Mouse (Mus musculus): ENCODE measurements around the gene Gm3409.
"Not testable (repeated sequence)": the region's sequence is repeated elsewhere in the genome, so short reads cannot be mapped to it uniquely, and the experiment has no call there.

The Gm3409 gene

DNA sequence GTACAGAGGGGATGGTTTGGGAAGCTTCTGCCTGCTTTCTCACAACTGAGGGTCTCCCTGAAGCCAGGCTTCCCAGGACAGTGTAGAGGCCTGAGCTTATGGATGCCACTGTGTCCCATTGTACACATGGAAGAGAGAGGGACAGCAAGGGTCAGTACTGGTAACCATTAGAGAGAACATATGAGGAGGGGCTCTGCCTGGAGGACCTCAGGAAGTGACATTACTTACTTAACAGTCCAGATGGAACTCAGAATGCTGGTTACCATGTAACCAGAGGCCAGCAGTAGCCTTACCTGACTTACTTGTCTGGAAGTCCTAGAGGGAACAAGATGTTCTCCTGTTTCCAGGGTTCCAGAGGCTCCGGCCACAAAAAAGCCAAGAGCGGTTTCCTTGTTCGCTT lies at the start of gene Gm3409:
TSS of gene Gm3409 (plus strand) at position 301 of the 400 bp plus-strand sequence.
- DNase-seq (ENCODE audit: extremely low spot score, low read depth, low spot score): not testable (repeated sequence)

GRCm38 (mm10) chr5:146488959-146489358 lies 48.5 kb upstream of the Gm3409 start:
- not testable (repeated sequence) for DNase-seq (ENCODE audit: extremely low spot score, low read depth, low spot score)

DNA sequence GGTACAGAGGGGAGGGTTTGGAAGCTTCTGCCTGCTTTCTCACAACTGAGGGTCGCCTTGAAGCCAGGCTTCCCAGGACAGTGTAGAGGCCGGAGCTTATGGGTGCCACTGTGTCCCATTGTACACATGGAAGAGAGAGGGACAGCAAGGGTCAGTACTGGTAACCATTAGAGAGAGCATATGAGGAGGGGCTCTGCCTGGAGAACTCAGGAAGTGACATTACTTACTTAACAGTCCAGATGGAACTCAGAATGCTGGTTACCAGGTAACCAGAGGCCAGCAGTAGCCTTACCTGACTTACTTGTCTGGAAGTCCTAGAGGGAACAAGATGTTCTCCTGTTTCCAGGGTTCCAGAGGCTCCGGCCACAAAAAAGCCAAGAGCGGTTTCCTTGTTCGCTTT lies 46.4 kb upstream of the Gm3409 start, which contains the start of gene Gm6370:
TSS of gene Gm6370 (plus strand) at position 301 of the 400 bp plus-strand sequence.
- DNase-seq (ENCODE audit: extremely low spot score, low read depth, low spot score): not testable (repeated sequence)

DNA sequence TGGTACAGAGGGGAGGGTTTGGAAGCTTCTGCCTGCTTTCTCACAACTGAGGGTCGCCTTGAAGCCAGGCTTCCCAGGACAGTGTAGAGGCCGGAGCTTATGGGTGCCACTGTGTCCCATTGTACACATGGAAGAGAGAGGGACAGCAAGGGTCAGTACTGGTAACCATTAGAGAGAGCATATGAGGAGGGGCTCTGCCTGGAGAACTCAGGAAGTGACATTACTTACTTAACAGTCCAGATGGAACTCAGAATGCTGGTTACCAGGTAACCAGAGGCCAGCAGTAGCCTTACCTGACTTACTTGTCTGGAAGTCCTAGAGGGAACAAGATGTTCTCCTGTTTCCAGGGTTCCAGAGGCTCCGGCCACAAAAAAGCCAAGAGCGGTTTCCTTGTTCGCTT lies 35.3 kb upstream of the Gm3409 start, which contains the start of gene 4930449I24Rik:
TSS of gene 4930449I24Rik (plus strand) at position 301 of the 400 bp plus-strand sequence.
- not testable (repeated sequence) for DNase-seq (ENCODE audit: extremely low spot score, low read depth, low spot score)

DNA sequence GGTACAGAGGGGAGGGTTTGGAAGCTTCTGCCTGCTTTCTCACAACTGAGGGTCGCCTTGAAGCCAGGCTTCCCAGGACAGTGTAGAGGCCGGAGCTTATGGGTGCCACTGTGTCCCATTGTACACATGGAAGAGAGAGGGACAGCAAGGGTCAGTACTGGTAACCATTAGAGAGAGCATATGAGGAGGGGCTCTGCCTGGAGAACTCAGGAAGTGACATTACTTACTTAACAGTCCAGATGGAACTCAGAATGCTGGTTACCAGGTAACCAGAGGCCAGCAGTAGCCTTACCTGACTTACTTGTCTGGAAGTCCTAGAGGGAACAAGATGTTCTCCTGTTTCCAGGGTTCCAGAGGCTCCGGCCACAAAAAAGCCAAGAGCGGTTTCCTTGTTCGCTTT lies 23.6 kb upstream of the Gm3409 start, which contains the start of gene Gm3402:
TSS of gene Gm3402 (plus strand) at position 301 of the 400 bp plus-strand sequence.
- DNase-seq (ENCODE audit: extremely low spot score, low read depth, low spot score): not testable (repeated sequence)

- DNase-seq (ENCODE audit: extremely low spot score, low read depth, low spot score): not testable (repeated sequence)
Measured at GRCm38 (mm10) chr5:146525501-146525900, 11.9 kb upstream of the Gm3409 start, which contains the start of gene Gm3404. Gene Gm3404 (plus strand): TSS chr5:146525801.

DNA sequence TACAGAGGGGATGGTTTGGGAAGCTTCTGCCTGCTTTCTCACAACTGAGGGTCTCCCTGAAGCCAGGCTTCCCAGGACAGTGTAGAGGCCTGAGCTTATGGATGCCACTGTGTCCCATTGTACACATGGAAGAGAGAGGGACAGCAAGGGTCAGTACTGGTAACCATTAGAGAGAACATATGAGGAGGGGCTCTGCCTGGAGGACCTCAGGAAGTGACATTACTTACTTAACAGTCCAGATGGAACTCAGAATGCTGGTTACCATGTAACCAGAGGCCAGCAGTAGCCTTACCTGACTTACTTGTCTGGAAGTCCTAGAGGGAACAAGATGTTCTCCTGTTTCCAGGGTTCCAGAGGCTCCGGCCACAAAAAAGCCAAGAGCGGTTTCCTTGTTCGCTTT lies 18.4 kb downstream of the Gm3409 start, which contains the start of gene Gm3415:
TSS of gene Gm3415 (plus strand) at position 301 of the 400 bp plus-strand sequence.
- not testable (repeated sequence) for DNase-seq (ENCODE audit: extremely low spot score, low read depth, low spot score)

DNA sequence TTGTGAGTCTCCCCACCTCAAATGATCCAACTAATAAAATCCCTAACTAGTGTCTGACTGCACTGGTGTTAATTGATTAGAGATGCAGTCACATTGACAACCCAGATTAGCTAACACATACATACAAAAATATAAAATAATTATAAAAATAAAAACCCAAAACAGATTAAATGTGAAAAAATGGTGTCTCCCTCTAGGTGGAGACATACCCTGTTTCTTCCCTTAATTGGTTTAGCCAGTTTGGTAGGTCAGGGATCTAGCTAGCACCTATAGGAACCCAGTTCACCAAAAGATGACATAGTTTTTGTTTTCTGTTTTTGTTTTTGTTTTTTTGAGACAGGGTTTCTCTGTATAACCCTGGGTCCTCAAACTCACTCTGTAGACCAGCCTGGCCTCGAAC lies 26.8 kb downstream of the Gm3409 start:
- no peak for DNase-seq (ENCODE audit: extremely low spot score, low read depth, low spot score)

- no peak for DNase-seq (ENCODE audit: extremely low spot score, low read depth, low spot score)
Measured at GRCm38 (mm10) chr5:146567054-146567453, 29.6 kb downstream of the Gm3409 start.

DNA sequence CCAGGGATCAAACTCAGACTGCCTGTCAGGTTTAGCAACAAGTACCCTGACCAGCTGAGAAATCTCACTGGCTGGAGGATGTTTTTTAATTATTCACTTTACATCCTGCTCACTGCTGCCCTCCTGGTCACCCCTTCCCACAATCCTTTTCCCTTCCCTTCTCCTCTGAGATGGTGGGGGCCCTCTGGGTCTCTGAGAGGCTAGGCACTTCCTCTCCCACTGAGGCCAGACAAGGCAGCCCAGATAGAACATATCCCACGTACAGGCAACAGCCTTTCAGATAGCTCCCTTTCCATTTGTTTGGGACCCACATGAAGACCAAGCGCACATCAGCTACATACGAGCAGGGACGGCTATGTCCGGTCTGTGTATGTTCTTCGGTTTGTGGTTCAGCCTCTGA lies 32.7 kb downstream of the Gm3409 start:
- DNase-seq (ENCODE audit: extremely low spot score, low read depth, low spot score): not testable (repeated sequence)

- not testable (repeated sequence) for DNase-seq (ENCODE audit: extremely low spot score, low read depth, low spot score)
Measured at GRCm38 (mm10) chr5:146571830-146572734, 34.6 kb downstream of the Gm3409 start.

- DNase-seq (ENCODE audit: extremely low spot score, low read depth, low spot score): not testable (repeated sequence)
Measured at GRCm38 (mm10) chr5:146572735-146573042, 35.2 kb downstream of the Gm3409 start.

- DNase-seq (ENCODE audit: extremely low spot score, low read depth, low spot score): no peak
Measured at GRCm38 (mm10) chr5:146576668-146577067, 39.2 kb downstream of the Gm3409 start.

DNA sequence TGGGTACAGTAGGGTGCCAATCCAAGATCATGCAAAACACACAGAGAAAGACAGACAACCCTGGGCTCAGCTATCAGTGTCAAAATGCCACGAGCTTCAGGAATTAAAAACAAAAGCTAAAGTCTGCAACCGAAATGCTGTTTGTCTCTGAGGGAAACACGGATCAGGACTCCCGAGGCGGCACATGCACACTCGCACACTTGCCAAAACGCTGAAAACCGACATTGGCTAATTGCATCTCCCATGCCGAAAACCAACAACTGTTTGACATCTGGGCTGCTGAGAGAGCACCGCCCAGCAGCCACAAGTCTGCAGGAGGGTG lies 46.7 kb downstream of the Gm3409 start:
- no peak for DNase-seq (ENCODE audit: extremely low spot score, low read depth, low spot score)

GRCm38 (mm10) chr5:146584478-146585306 lies 47.2 kb downstream of the Gm3409 start, which contains the start of gene Gpr12:
Gene Gpr12 (minus strand): TSS chr5:146585239.
- no peak for DNase-seq (ENCODE audit: extremely low spot score, low read depth, low spot score)

GRCm38 (mm10) chr5:146585307-146585651 lies 47.8 kb downstream of the Gm3409 start:
- no peak for DNase-seq (ENCODE audit: extremely low spot score, low read depth, low spot score)

DNA sequence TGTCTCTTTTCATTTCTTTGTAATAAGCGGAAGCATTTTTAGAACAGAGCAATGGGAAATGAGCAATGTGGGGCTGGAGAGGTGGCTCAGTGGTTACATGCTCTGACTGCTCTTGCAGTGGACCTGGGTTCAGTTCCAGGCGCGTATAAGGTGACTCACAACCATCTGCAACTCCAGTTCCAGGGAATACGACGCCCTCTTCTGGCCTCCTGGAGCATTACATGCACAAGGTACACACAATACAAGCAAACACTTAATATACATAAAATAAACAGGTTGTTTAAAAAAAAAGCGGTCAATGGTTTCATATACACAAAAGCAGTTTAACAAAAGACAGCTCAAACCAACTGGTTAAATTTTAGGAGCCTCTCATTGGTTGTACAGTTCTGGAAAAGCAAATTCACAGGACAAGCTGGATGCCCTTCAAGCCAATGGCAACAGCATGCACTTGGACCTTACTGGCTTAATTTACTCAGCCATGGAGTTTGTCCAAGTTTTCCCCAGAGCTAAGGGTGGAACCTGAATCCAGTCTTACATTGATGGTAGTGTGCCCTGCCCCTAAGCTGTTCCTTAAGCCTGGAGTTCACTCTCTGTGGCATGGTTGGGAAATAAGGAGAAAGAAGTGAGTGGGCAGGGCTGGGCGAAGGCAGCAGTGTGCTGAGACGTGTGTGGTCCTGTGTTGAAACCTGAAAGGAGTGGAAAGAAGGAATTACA lies 49.1 kb downstream of the Gm3409 start:
- no peak for DNase-seq (ENCODE audit: extremely low spot score, low read depth, low spot score)
